Mouse (Mus musculus) forebrain, embryonic 10.5 days (tissue): ENCODE results near the gene Atp13a2. TPM values are rescaled to one million over a fixed set of nuclear protein-coding genes. Genes with fewer than 3 reads are reported as not detected.
A peak's percentile ranks its signal among the peaks of the same experiment; 100 is the strongest.

Source experiments
- DNase-seq: peaks from one replicate; pipeline ENCODE4 v3.0.0-alpha.2; 2017; ENCODE audit warnings: low spot score; ENCODE audit errors: extremely low spot score
- H3K27ac ChIP-seq: fragments of 300-500 bp; sonication (generic); 2 replicates; pipeline ENCODE4 v1.5.1; 2016; ENCODE audit warnings: mild to moderate bottlenecking
- H3K27me3 ChIP-seq: fragments of 300-500 bp; sonication (generic); 2 replicates; pipeline ENCODE4 v1.6.1; 2016; ENCODE audit warnings: mild to moderate bottlenecking; ENCODE audit not compliant: poor library complexity, severe bottlenecking
- H3K36me3 ChIP-seq: fragments of 300-500 bp; sonication (generic); replicated peaks from 2 replicates; pipeline ENCODE4 v1.6.1; 2016; ENCODE audit warnings: mild to moderate bottlenecking, moderate library complexity
- H3K4me1 ChIP-seq: fragments of 300-500 bp; sonication (generic); 2 replicates; pipeline ENCODE4 v1.6.1; 2016
- H3K4me3 ChIP-seq: fragments of 300-500 bp; sonication (generic); 2 replicates; pipeline ENCODE4 v1.5.1; 2016; ENCODE audit warnings: mild to moderate bottlenecking, moderate library complexity
- H3K9me3 ChIP-seq: fragments of 300-500 bp; sonication (generic); 2 replicates; pipeline ENCODE4 v1.6.1; 2016; ENCODE audit warnings: mild to moderate bottlenecking, moderate library complexity
- WGBS: fragments of 180-500 bp; shearing (Covaris S2); methylation state at CpG from one replicate; pipeline ENCODE4 v1.1.7; 2016; 5-methylcytosine and 5-hydroxymethylcytosine counted together
- polyA plus RNA-seq: library from polyadenylated mRNA; unstranded; fragments of >200 nt; fragmentation: Nextera tagmentation; extraction: Ambion mirVana; gene quantifications from 2 replicates; pipeline ENCODE4 v1.2.1, GENCODE M21; 2016

The Atp13a2 gene
- polyA plus RNA-seq, 1 experiment from 2014 or later = 39.9 TPM

GRCm38 (mm10) chr4:141011556-141012328 is 25.1 kb downstream of the Atp13a2 start:
- Histone ChIP-seq H3K36me3 (peaks cover 62% of the 10 kb centered on the region), H3K4me3 (peak overlapping the region; percentile 83), H3K27me3 (no peaks in the 10 kb centered on the region), H3K27ac (peak overlapping the region; percentile 97), H3K9me3 (peaks cover 4% of the 10 kb centered on the region; the same call in 1 of the 2 replicates), H3K4me1 (peaks cover 35% of the 10 kb centered on the region)
- 53% methylated on average over 14 of the region's 14 CpGs for WGBS
- no peak for DNase-seq

- no peaks in the 10 kb centered on the region for H3K9me3 ChIP-seq
- peak overlapping the region; percentile 83; the same call in 1 of the 2 replicates for H3K4me3 ChIP-seq
- DNase-seq = no peak
- WGBS = 84% methylated on average over 10 of the region's 10 CpGs
- no peaks in the 10 kb centered on the region for H3K27me3 ChIP-seq
- H3K4me1 ChIP-seq = peaks cover 37% of the 10 kb centered on the region
- peak overlapping the region; percentile 97 for H3K27ac ChIP-seq
- H3K36me3 ChIP-seq = peaks cover 63% of the 10 kb centered on the region
Observed at GRCm38 (mm10) chr4:141012558-141012957, 25.9 kb downstream of the Atp13a2 start.

GRCm38 (mm10) chr4:141014114-141014513 is 27.4 kb downstream of the Atp13a2 start:
- Histone ChIP-seq H3K36me3 (peaks cover 72% of the 10 kb centered on the region), H3K27ac (no peak overlapping the region), H3K9me3 (no peaks in the 10 kb centered on the region), H3K4me3 (no peak overlapping the region), H3K27me3 (no peaks in the 10 kb centered on the region), H3K4me1 (peaks cover 47% of the 10 kb centered on the region)
- no peak for DNase-seq
- WGBS = 78% methylated on average over 8 of the region's 8 CpGs

- Histone ChIP-seq H3K27ac (0 out of 2 replicates have a peak overlapping the region, but pooled peaks have one; percentile 26), H3K9me3 (no peaks in the 10 kb centered on the region), H3K27me3 (no peaks in the 10 kb centered on the region), H3K4me3 (no peak overlapping the region), H3K4me1 (peaks cover 53% of the 10 kb centered on the region), H3K36me3 (peaks cover 79% of the 10 kb centered on the region)
- 92% methylated on average over 11 of the region's 11 CpGs for WGBS
- DNase-seq = no peak
Observed at GRCm38 (mm10) chr4:141014856-141015255, 28.2 kb downstream of the Atp13a2 start.

- no peak overlapping the region for H3K4me3 ChIP-seq
- H3K36me3 ChIP-seq = peaks cover 84% of the 10 kb centered on the region
- no peaks in the 10 kb centered on the region for H3K27me3 ChIP-seq
- H3K9me3 ChIP-seq = no peaks in the 10 kb centered on the region
- WGBS = 86% methylated on average over 7 of the region's 7 CpGs
- peaks cover 53% of the 10 kb centered on the region for H3K4me1 ChIP-seq
- no peak for DNase-seq
- H3K27ac ChIP-seq = 0 out of 2 replicates have a peak overlapping the region, but pooled peaks have one; percentile 26
Observed at GRCm38 (mm10) chr4:141015356-141015755, 28.7 kb downstream of the Atp13a2 start.

GRCm38 (mm10) chr4:141016311-141016710 is 29.6 kb downstream of the Atp13a2 start:
- Histone ChIP-seq H3K36me3 (peaks cover 91% of the 10 kb centered on the region), H3K9me3 (no peaks in the 10 kb centered on the region), H3K4me1 (peaks cover 55% of the 10 kb centered on the region), H3K4me3 (no peak overlapping the region), H3K27me3 (no peaks in the 10 kb centered on the region), H3K27ac (no peak overlapping the region)
- no peak for DNase-seq
- WGBS = 88% methylated on average over 9 of the region's 9 CpGs

- H3K27me3 ChIP-seq = no peaks in the 10 kb centered on the region
- peaks cover 48% of the 10 kb centered on the region for H3K4me1 ChIP-seq
- H3K9me3 ChIP-seq = no peaks in the 10 kb centered on the region
- DNase-seq = no peak
- peaks cover 97% of the 10 kb centered on the region for H3K36me3 ChIP-seq
- 0 out of 2 replicates have a peak overlapping the region, but pooled peaks have one; percentile 13 for H3K27ac ChIP-seq
- H3K4me3 ChIP-seq = no peak overlapping the region
- WGBS = 87% methylated on average over 29 of the region's 29 CpGs
Observed at GRCm38 (mm10) chr4:141017657-141018436, 31.2 kb downstream of the Atp13a2 start.

GRCm38 (mm10) chr4:141020220-141020619 is 33.5 kb downstream of the Atp13a2 start:
- WGBS = 94% methylated on average over 17 of the region's 17 CpGs
- Histone ChIP-seq H3K9me3 (no peaks in the 10 kb centered on the region), H3K4me3 (no peak overlapping the region), H3K27me3 (no peaks in the 10 kb centered on the region), H3K4me1 (peaks cover 46% of the 10 kb centered on the region), H3K27ac (peak overlapping the region; percentile 90), H3K36me3 (peaks cover 96% of the 10 kb centered on the region)
- no peak for DNase-seq

- WGBS = 44% methylated on average over 14 of the region's 14 CpGs
- Histone ChIP-seq H3K9me3 (no peaks in the 10 kb centered on the region), H3K4me3 (peak overlapping the region; percentile 30), H3K36me3 (peaks cover 96% of the 10 kb centered on the region), H3K27me3 (no peaks in the 10 kb centered on the region), H3K27ac (peak overlapping the region; percentile 90), H3K4me1 (peaks cover 42% of the 10 kb centered on the region)
- peak; percentile 59 for DNase-seq
Observed at GRCm38 (mm10) chr4:141020811-141021613, 34.3 kb downstream of the Atp13a2 start.

- peak overlapping the region; percentile 30; the same call in 1 of the 2 replicates for H3K4me3 ChIP-seq
- H3K27ac ChIP-seq = peak overlapping the region; percentile 90
- DNase-seq = no peak
- WGBS = 85% methylated on average over 11 of the region's 11 CpGs
- no peaks in the 10 kb centered on the region for H3K27me3 ChIP-seq
- peaks cover 96% of the 10 kb centered on the region for H3K36me3 ChIP-seq
- H3K9me3 ChIP-seq = no peaks in the 10 kb centered on the region
- H3K4me1 ChIP-seq = peaks cover 42% of the 10 kb centered on the region
Observed at GRCm38 (mm10) chr4:141021614-141021929, 34.9 kb downstream of the Atp13a2 start.

- H3K4me1 ChIP-seq = peaks cover 30% of the 10 kb centered on the region
- 85% methylated on average over 9 of the region's 9 CpGs for WGBS
Observed at GRCm38 (mm10) chr4:141024052-141024451, 37.4 kb downstream of the Atp13a2 start.

GRCm38 (mm10) chr4:141024992-141025391 is 38.3 kb downstream of the Atp13a2 start:
- DNase-seq = no peak
- Histone ChIP-seq H3K27ac (0 out of 2 replicates have a peak overlapping the region, but pooled peaks have one; percentile 25), H3K4me1 (peaks cover 21% of the 10 kb centered on the region), H3K9me3 (no peaks in the 10 kb centered on the region), H3K36me3 (peaks cover 96% of the 10 kb centered on the region), H3K4me3 (no peak overlapping the region), H3K27me3 (no peaks in the 10 kb centered on the region)
- 86% methylated on average over 27 of the region's 27 CpGs for WGBS

More at GRCm38 (mm10) chr4:141024052-141024451, 37.4 kb downstream of the Atp13a2 start:
- no peak overlapping the region for H3K27ac ChIP-seq
- H3K4me3 ChIP-seq = no peak overlapping the region
- no peaks in the 10 kb centered on the region for H3K27me3 ChIP-seq
- no peaks in the 10 kb centered on the region for H3K9me3 ChIP-seq
- DNase-seq = no peak
- H3K36me3 ChIP-seq = peaks cover 96% of the 10 kb centered on the region
